18 mouse cellular contexts compared by ENCODE assay signal in genomic region chr1:23836630-23837029, GRCm38 (mm10).
"Had no signal": no experiment of that assay in that cellular context is flagged by ENCODE, and none has a peak within 500 bp of the region (broad histone marks: within the 10 kb centered on the region; RNA-seq: fewer than 3 reads in every experiment).

No protein-coding gene starts in this region.

- ATAC-seq: intestine, postnatal 0 days; lung, postnatal 0 days; midbrain, embryonic 16.5 days had no signal

- H3K27ac ChIP-seq: kidney, postnatal 0 days; layer of hippocampus, adult 2 months; limb, embryonic 10.5 days; limb, embryonic 13.5 days; macrophage; midbrain, embryonic 12.5 days had no signal

- H3K9me3 ChIP-seq: limb, embryonic 10.5 days; limb, embryonic 13.5 days; midbrain, embryonic 12.5 days had no signal

- DNase-seq: kidney, adult 2 months; kidney, postnatal 25 days; layer of hippocampus, adult 9-11 months; lung, embryonic 14.5 days; right cerebral cortex, postnatal 14 days; right cerebral cortex, postnatal 4 days; spleen, adult 18-20 months; thymus, adult 18-20 months; thymus, postnatal 36 days had no signal

- H3K27me3 ChIP-seq: limb, embryonic 13.5 days; midbrain, embryonic 12.5 days had no signal

- H3K9ac ChIP-seq: limb, embryonic 13.5 days; lung, embryonic 14.5 days; midbrain, embryonic 12.5 days had no signal

- H3K36me3 ChIP-seq: limb, embryonic 10.5 days; limb, embryonic 13.5 days had no signal

- H3K4me1 ChIP-seq: limb, embryonic 10.5 days; limb, embryonic 13.5 days had no signal

- H3K4me3 ChIP-seq: layer of hippocampus, adult 2 months; limb, embryonic 10.5 days; limb, embryonic 13.5 days; midbrain, embryonic 12.5 days had no signal
